Mouse (Mus musculus) adrenal gland, adult 10 weeks (tissue): ENCODE measurements around the gene Mylk2. TPM values are rescaled to one million over a fixed set of nuclear protein-coding genes. Genes with fewer than 3 reads are reported as not detected.

Experiments
- polyA plus RNA-seq: library from polyadenylated mRNA; stranded (reverse); fragments of 350-450 nt; fragmentation: Illumina TruSeq; extraction: RNeasy Lipid Tissue Mini Kit (QIAGEN cat#74804); gene quantifications from one replicate; pipeline ENCODE4 v1.2.3, GENCODE M21; 2014; ENCODE audit warnings: low read depth, low replicate concordance

Gene Mylk2
- polyA plus RNA-seq, result 0.35 TPM

GRCm38 (mm10) chr2:152911031-152911430 is at the start of gene Mylk2:
Gene Mylk2 (plus strand): TSS chr2:152911352.

GRCm38 (mm10) chr2:152933048-152933447 is 21.9 kb downstream of the Mylk2 start, which contains the start of gene Foxs1:
Gene Foxs1 (minus strand): TSS chr2:152933208.

DNA sequence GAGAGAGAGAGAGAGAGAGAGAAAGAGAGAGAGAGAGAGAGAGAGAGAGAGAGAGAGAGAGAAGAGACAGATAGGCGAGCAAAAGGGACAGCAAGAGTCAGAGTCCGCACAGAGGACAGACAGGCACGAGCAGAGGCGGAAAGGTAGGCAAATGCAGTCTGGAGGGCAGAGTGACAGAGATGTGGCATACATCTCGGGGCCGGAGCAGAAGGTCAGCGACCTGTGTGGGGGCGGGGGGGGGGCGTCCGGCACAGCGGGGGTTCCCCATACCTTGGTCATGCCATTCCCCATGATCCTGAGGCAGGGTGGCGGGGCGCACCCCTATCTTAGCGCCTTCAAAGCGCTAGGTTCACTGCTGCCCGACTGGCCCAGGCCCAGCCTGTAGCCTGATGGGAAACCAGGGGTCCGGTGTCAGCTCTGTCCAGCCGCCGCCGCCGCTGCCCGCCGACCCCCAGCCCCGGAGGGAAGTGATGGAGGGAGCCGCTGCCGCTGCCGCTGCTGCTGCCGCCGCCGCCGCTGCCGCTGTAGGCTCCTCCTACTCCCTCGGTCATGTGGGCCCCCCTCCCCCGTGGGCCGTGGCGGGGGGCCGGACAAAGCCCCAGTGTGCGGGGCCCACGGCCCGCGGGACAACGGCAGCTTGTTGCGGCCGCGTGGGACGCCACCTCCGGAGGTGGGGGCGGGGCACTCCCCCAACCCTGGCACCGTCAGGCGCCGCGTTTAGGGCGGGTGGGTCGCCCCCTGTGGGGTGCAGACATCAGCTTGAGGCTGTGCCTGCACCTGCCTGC is 40.1 kb downstream of the Mylk2 start, which contains the start of gene Dusp15:
Gene Dusp15, minus strand, starts transcription at position 634 of the 785 bp plus-strand sequence.

GRCm38 (mm10) chr2:152962091-152962793 is 51.1 kb downstream of the Mylk2 start, which contains the start of gene Ttll9:
Gene Ttll9 (plus strand): TSS chr2:152962485.

Other genes starting within 250 kb of the Mylk2 start
- gene H13, start 241.9 kb upstream of the Mylk2 start, polyA plus RNA-seq, result 56.0 TPM
- 38.9 TPM for gene Mcts2, start 224.3 kb upstream of the Mylk2 start, polyA plus RNA-seq
- gene Id1, start 175.1 kb upstream of the Mylk2 start, polyA plus RNA-seq, result 52.4 TPM
- not detected for gene Cox4i2, start 157.2 kb upstream of the Mylk2 start, polyA plus RNA-seq
- 22.3 TPM for gene Bcl2l1, start 79.6 kb upstream of the Mylk2 start, polyA plus RNA-seq
- gene Tpx2, start 63.4 kb upstream of the Mylk2 start, polyA plus RNA-seq, result 9.4 TPM
- not detected for gene Foxs1, start 21.9 kb downstream of the Mylk2 start, polyA plus RNA-seq
- not detected for gene Dusp15, start 40.3 kb downstream of the Mylk2 start, polyA plus RNA-seq
- gene Ttll9, start 51.1 kb downstream of the Mylk2 start, polyA plus RNA-seq, result not detected
- 141 TPM for gene Pdrg1, start 104.1 kb downstream of the Mylk2 start, polyA plus RNA-seq
- gene Xkr7, start 120.5 kb downstream of the Mylk2 start, polyA plus RNA-seq, result not detected
- 1.9 TPM for gene Ccm2l, start 154.6 kb downstream of the Mylk2 start, polyA plus RNA-seq
- 0.52 TPM for gene Hck, start 197.1 kb downstream of the Mylk2 start, polyA plus RNA-seq
- 30.9 TPM for gene Tm9sf4, start 250.0 kb downstream of the Mylk2 start, polyA plus RNA-seq